Mouse (Mus musculus): ENCODE results near the gene Muc1. TPM values are rescaled to one million over a fixed set of nuclear protein-coding genes. Genes with fewer than 3 reads are reported as not detected.

The Muc1 gene
- polyA plus RNA-seq, 1 experiment from 2014 or later: 1.8 TPM

- Histone ChIP-seq H3K36me3 (peaks cover 31% of the 10 kb centered on the region), H3K9me3 (no peaks in the 10 kb centered on the region), H3K27me3 (ENCODE audit: insufficient read depth, poor library complexity, severe bottlenecking) (peaks cover 29% of the 10 kb centered on the region), H3K4me1 (replicated peaks) (peaks cover 76% of the 10 kb centered on the region), H3K27ac (peak overlapping the region; percentile 97), H3K4me3 (peak overlapping the region; percentile 83)
- under 1% methylated on average over 20 of the region's 20 CpGs for WGBS
- peak; percentile 92 for DNase-seq (ENCODE audit: low spot score)
These were observed 692 bp upstream of the Muc1 start for GRCm38 (mm10) chr3:89228180-89228549.

GRCm38 (mm10) chr3:89229276-89229675 is 419 bp downstream of the Muc1 start:
- WGBS: 65% methylated on average over 4 of the region's 4 CpGs
- Histone ChIP-seq H3K9me3 (no peaks in the 10 kb centered on the region), H3K27me3 (ENCODE audit: insufficient read depth, poor library complexity, severe bottlenecking) (peaks cover 29% of the 10 kb centered on the region), H3K36me3 (peaks cover 27% of the 10 kb centered on the region), H3K4me3 (0 out of 2 replicates have a peak overlapping the region, but pooled peaks have one; percentile 83), H3K4me1 (replicated peaks) (peaks cover 65% of the 10 kb centered on the region), H3K27ac (peak overlapping the region; percentile 97; the same call in 1 of the 2 replicates)
- DNase-seq (ENCODE audit: low spot score): no peak

- Histone ChIP-seq H3K27ac (no peak overlapping the region), H3K36me3 (peaks cover 27% of the 10 kb centered on the region), H3K4me3 (no peak overlapping the region), H3K27me3 (ENCODE audit: insufficient read depth, poor library complexity, severe bottlenecking) (peaks cover 36% of the 10 kb centered on the region), H3K9me3 (no peaks in the 10 kb centered on the region), H3K4me1 (replicated peaks) (peaks cover 52% of the 10 kb centered on the region)
- WGBS: 88% methylated on average over 2 of the region's 2 CpGs
- DNase-seq (ENCODE audit: low spot score): no peak
These were observed 1.7 kb downstream of the Muc1 start for GRCm38 (mm10) chr3:89230561-89230960.

DNA sequence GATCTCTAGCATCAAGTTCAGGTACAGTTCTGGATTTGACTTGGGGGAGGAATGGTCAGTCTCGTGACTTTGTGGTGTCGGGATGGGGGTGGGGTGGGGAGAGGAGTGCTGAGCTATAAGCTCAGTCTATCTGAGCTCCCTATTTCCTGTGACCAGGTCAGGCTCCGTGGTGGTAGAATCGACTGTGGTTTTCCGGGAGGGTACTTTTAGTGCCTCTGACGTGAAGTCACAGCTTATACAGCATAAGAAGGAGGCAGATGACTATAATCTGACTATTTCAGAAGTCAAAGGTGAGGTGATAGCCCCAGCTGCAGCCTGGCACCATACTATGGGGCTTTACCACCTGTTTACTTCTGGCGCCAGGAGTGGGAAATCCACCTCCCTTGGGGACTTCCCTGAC is 2.5 kb downstream of the Muc1 start:
- H3K4me1 ChIP-seq (replicated peaks): peaks cover 44% of the 10 kb centered on the region
- WGBS: 77% methylated on average over 7 of the region's 7 CpGs

GRCm38 (mm10) chr3:89231772-89232275 is 3.0 kb downstream of the Muc1 start:
- 74% methylated on average over 16 of the region's 16 CpGs for WGBS
- peaks cover 36% of the 10 kb centered on the region for H3K27me3 ChIP-seq (ENCODE audit: insufficient read depth, poor library complexity, severe bottlenecking)

More for the DNA sequence above, 2.5 kb downstream of the Muc1 start:
- peaks cover 36% of the 10 kb centered on the region for H3K27me3 ChIP-seq (ENCODE audit: insufficient read depth, poor library complexity, severe bottlenecking)
- no peak for DNase-seq (ENCODE audit: low spot score)
- no peak overlapping the region for H3K4me3 ChIP-seq
- no peaks in the 10 kb centered on the region for H3K9me3 ChIP-seq
- no peak overlapping the region for H3K27ac ChIP-seq
- H3K36me3 ChIP-seq: peaks cover 32% of the 10 kb centered on the region

DNA sequence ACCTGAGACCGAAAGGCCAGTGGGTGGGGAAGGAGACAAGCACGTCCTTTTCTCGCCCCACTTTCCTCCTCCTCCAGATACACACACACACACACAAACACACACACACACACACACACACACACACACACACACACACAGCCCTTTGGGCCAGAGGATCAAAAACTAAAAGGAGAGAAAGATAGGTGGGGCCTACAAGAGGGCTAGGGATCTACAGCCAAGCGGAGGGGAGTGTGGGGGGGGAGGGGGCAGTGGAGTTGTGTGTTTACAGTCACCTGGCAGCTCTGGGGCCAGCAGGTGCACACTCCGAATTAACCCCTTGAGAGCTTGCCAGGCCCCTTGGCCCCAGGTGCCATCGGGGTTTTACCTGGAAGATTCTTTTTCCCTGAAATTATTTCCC is 3.8 kb downstream of the Muc1 start:
- Histone ChIP-seq H3K9me3 (no peaks in the 10 kb centered on the region), H3K4me3 (no peak overlapping the region), H3K27me3 (ENCODE audit: insufficient read depth, poor library complexity, severe bottlenecking) (peaks cover 36% of the 10 kb centered on the region), H3K4me1 (replicated peaks) (peaks cover 33% of the 10 kb centered on the region), H3K36me3 (peaks cover 42% of the 10 kb centered on the region), H3K27ac (no peak overlapping the region)
- DNase-seq (ENCODE audit: low spot score): no peak
- 70% methylated on average over 6 of the region's 6 CpGs for WGBS

More at GRCm38 (mm10) chr3:89231772-89232275, 3.0 kb downstream of the Muc1 start:
- H3K9me3 ChIP-seq: no peaks in the 10 kb centered on the region
- 0 out of 2 replicates have a peak overlapping the region, but pooled peaks have one; percentile 8 for H3K27ac ChIP-seq
- no peak for DNase-seq (ENCODE audit: low spot score)
- peaks cover 40% of the 10 kb centered on the region for H3K4me1 ChIP-seq (replicated peaks)
- H3K4me3 ChIP-seq: no peak overlapping the region
- H3K36me3 ChIP-seq: peaks cover 37% of the 10 kb centered on the region

DNA sequence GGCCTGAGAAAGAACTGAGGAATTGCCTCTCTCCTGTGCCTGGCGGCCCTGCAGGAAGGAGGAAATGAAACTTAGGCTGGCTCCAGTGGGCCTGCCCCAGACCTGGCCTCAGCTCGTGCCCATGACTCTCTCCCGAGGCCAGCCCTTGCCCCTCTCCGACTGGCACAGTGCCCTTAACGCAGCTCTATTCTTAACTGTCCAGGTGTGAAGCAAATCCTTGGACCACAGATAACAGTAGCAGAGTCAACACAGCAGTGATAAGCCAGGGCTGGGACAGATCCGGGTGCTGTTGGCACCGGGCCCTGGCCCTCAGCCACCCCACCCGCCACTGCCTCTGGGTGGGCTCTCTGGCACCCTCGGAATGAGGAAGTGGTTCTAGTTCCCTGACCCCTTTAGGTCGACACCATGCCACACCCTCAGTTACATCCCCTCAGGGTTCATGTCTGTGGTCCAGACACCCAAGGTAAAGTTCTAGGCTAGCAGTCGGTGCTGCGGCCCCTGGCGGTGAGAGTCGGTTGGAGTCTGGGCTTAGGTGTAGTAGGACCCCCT is 4.8 kb downstream of the Muc1 start:
- Histone ChIP-seq H3K4me3 (no peak overlapping the region), H3K27me3 (ENCODE audit: insufficient read depth, poor library complexity, severe bottlenecking) (peaks cover 34% of the 10 kb centered on the region), H3K9me3 (no peaks in the 10 kb centered on the region), H3K36me3 (peaks cover 53% of the 10 kb centered on the region), H3K27ac (no peak overlapping the region), H3K4me1 (replicated peaks) (peaks cover 26% of the 10 kb centered on the region)
- DNase-seq (ENCODE audit: low spot score): no peak
- WGBS: 89% methylated on average over 14 of the region's 14 CpGs

- Histone ChIP-seq H3K27me3 (ENCODE audit: insufficient read depth, poor library complexity, severe bottlenecking) (peaks cover 12% of the 10 kb centered on the region), H3K9me3 (no peaks in the 10 kb centered on the region), H3K4me1 (replicated peaks) (peaks cover 20% of the 10 kb centered on the region), H3K27ac (no peak overlapping the region), H3K36me3 (peaks cover 66% of the 10 kb centered on the region), H3K4me3 (no peak overlapping the region)
- 90% methylated on average over 10 of the region's 10 CpGs for WGBS
- DNase-seq (ENCODE audit: low spot score): no peak
These were observed 7.7 kb downstream of the Muc1 start for GRCm38 (mm10) chr3:89236516-89236915.

GRCm38 (mm10) chr3:89237682-89238081 is 8.8 kb downstream of the Muc1 start:
- 93% methylated on average over 21 of the region's 21 CpGs for WGBS
- Histone ChIP-seq H3K27ac (no peak overlapping the region), H3K27me3 (ENCODE audit: insufficient read depth, poor library complexity, severe bottlenecking) (peaks cover 6% of the 10 kb centered on the region; the same call in 1 of the 2 replicates), H3K4me3 (no peak overlapping the region), H3K4me1 (replicated peaks) (peaks cover 17% of the 10 kb centered on the region), H3K36me3 (peaks cover 74% of the 10 kb centered on the region), H3K9me3 (no peaks in the 10 kb centered on the region)
- no peak for DNase-seq (ENCODE audit: low spot score)

DNA sequence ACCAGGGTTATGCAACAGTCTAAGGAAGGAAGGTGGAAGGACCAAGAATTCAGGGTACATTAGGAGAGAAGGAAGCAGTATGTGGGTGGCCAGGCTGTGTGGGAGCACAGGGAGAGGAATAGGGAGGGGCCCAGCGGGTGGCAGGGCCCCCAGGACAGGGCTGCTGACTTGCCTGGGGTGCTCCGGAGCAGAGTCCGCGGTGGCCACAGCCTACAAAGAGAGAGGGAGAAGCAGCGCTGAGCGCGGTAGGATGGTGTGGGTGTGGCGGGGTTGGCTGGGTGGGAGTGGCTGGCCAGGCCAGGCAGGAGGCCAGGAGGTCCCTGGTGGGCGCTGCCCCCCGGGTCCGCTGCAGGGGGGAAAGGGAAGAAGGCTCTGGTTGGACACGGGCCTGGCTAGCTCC is 9.6 kb downstream of the Muc1 start:
- 71% methylated on average over 12 of the region's 12 CpGs for WGBS
- Histone ChIP-seq H3K4me3 (no peak overlapping the region), H3K9me3 (no peaks in the 10 kb centered on the region), H3K36me3 (peaks cover 68% of the 10 kb centered on the region), H3K27ac (no peak overlapping the region), H3K4me1 (replicated peaks) (peaks cover 19% of the 10 kb centered on the region), H3K27me3 (ENCODE audit: insufficient read depth, poor library complexity, severe bottlenecking) (peaks cover 10% of the 10 kb centered on the region)
- no peak for DNase-seq (ENCODE audit: low spot score)

- H3K27me3 ChIP-seq (ENCODE audit: insufficient read depth, poor library complexity, severe bottlenecking): peaks cover 29% of the 10 kb centered on the region
- no peaks in the 10 kb centered on the region for H3K9me3 ChIP-seq
- no peak overlapping the region for H3K4me3 ChIP-seq
- H3K36me3 ChIP-seq: peaks cover 34% of the 10 kb centered on the region
- peak; percentile 65 for DNase-seq (ENCODE audit: low spot score)
- no peak overlapping the region for H3K27ac ChIP-seq
- peaks cover 58% of the 10 kb centered on the region for H3K4me1 ChIP-seq (replicated peaks)
- 72% methylated on average over 9 of the region's 9 CpGs for WGBS
These were observed 13.6 kb downstream of the Muc1 start for GRCm38 (mm10) chr3:89242331-89242895.

- peak; percentile 65 for DNase-seq (ENCODE audit: low spot score)
- Histone ChIP-seq H3K27ac (0 out of 2 replicates have a peak overlapping the region, but pooled peaks have one; percentile 94), H3K4me3 (peak overlapping the region; percentile 82), H3K4me1 (replicated peaks) (peaks cover 61% of the 10 kb centered on the region), H3K36me3 (peaks cover 34% of the 10 kb centered on the region), H3K9me3 (no peaks in the 10 kb centered on the region), H3K27me3 (ENCODE audit: insufficient read depth, poor library complexity, severe bottlenecking) (peaks cover 29% of the 10 kb centered on the region)
- WGBS: 11% methylated on average over 14 of the region's 14 CpGs
These were observed 14.8 kb downstream of the Muc1 start for GRCm38 (mm10) chr3:89243609-89244008.

DNA sequence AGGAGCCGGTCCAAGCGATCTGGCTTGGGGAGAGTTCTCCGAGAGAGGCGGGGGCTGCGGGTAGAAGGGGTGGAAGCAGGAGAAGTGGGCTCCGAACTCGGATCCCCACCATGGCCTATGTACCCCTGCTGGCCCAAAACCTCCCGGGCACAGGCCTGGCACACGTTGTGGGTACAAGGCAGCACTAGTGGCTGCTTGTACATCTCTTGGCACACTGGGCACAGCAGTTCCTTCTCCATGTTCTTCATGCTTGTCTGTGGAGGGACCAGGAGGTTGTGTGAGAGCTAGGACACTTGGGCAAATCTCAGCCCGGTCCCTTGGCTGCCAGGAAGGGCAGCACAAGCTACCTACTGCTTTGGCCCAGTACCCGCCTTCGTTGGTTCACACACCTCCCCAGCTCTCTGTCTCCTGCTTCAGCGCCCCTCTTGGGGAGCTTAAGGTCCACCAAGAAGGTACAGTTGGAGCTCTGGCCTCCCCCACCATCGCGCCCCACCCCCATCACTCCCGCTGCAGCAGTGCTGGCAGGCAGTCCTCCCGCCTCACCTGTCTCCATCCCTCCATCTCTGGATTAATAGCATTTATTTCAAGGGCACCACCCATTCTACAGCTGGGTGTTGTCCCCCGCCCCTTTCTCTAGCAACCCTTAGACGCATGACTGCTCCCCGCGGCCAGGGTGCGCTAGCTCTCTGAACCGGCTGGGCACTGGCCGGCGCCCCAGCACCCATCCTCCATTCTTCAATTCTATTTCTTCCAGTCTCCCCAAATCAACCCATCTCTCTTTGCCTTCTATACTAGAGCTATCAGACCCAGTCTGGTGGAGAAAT is 15.5 kb downstream of the Muc1 start:
- Histone ChIP-seq H3K36me3 (peaks cover 34% of the 10 kb centered on the region), H3K4me1 (replicated peaks) (peaks cover 61% of the 10 kb centered on the region), H3K27ac (peak overlapping the region; percentile 94), H3K9me3 (no peaks in the 10 kb centered on the region), H3K27me3 (ENCODE audit: insufficient read depth, poor library complexity, severe bottlenecking) (peaks cover 29% of the 10 kb centered on the region), H3K4me3 (peak overlapping the region; percentile 82)
- WGBS: 13% methylated on average over 25 of the region's 25 CpGs
- DNase-seq (ENCODE audit: low spot score): no peak
